Mouse (Mus musculus): Measurements from ENCODE around the gene Cd40.

Gene Cd40

DNA sequence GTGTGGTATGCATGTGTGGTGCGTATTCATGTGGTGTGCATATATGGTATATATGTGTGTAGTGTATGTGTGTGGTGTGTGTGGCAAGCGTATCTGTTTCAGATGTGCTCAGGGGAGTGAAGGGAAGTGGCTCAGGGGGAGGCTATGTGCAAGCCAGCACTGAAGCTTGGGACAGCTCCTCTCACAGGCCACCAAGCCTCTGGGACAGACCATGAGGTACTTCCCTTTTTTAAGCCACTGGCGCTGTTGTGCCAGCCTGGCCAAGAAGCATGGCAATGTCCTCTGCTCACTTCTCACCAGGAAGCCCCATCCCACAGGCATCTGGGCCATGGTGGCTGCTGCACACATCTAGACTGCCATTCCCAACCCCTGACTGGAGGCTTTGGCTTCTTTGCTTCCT lies 47.5 kb downstream of the Cd40 start:
- no peak for DNase-seq (ENCODE audit: low spot score in 2 of 2)

DNA sequence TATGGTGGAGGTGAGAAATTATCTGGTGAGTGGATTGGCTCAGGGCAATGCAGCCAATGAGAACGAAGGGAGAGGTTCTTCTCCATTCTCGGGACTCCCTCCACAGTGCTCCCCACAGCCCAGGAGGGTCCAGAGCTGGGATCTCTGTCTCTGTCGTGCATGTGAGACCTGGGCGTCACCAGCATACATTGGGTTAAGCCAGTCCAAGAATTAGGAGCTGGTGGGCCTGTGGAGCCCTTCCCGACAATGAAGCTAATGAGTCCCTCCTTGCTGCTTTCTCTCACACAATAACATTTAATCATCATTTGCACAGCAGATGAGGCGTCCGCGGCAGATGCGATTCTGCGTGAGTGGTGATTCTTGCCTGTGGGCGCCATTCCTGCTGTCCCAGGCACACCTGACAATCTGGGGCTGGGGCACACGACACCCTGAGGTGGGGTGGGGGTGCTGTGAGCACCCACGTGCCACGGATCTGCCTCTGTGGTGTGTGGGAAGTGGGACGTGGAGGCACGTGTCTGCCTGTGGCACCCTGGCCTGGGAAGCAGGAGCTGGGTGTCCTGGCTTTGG lies 50.2 kb downstream of the Cd40 start:
- no peak for DNase-seq (ENCODE audit: low spot score in 2 of 2)

DNA sequence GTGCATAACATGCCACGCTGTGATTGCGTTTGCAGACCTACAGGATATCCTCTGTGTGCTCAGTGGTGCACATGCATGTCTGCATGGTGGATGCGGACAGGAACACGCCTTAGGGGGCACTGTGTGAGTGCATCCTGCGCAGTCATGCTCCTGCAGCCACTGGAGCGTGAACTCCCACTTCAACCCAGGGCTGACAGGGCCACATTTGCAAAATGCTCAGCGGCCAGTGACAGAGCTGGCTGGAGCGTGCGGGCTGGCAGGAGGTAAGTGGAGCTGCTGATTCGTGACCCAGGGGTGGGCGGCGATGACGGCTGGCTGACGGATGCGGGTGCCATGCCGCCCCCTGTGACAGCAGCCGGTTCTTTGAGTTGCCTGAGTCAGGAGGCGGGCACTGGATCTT lies 51.2 kb downstream of the Cd40 start:
- no peak for DNase-seq (ENCODE audit: low spot score in 2 of 2)

DNA sequence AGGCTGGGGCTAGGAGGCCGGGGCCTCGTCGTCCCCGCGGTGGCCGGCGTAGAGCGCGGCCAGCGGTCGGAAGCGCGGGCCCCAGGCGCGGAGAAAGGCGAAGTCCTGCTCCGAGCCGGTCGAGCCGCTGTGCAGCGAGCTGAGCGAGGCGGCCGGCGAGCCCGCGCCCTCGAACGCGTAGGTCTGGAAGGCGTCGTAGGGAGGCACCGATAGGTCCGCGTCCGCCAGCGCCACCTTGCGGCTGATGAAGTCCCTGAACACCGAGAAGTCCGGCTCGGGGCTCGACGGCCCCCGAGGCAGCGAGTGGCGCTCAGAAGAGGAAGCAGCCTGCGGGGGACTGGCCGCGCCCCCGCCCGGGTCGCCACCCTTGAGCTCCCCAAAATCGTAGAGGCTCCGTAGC lies 56.7 kb downstream of the Cd40 start:
- DNase-seq (ENCODE audit: low spot score in 2 of 2): peak; percentile 62 to 82

DNA sequence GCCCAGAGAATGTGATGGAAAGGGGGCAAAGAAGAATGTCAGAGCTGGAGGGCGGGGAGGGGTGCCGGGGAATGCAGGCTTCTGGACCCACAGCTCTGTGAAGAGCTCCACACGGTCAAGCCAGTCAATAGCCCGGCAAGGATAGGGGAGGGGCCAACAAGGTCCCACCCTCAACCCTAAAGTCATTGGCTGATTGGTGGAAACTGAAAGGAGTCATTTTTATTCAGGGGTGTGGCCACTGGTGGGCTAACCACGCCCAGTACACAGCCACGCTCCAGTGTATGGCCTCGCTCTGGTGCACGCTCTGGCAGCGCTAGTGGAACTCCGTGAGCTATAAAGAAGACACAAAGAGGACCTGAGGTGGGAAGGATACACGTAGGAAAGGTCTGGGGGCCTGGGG lies 58.3 kb downstream of the Cd40 start:
- no peak for DNase-seq (ENCODE audit: low spot score in 2 of 2)

DNA sequence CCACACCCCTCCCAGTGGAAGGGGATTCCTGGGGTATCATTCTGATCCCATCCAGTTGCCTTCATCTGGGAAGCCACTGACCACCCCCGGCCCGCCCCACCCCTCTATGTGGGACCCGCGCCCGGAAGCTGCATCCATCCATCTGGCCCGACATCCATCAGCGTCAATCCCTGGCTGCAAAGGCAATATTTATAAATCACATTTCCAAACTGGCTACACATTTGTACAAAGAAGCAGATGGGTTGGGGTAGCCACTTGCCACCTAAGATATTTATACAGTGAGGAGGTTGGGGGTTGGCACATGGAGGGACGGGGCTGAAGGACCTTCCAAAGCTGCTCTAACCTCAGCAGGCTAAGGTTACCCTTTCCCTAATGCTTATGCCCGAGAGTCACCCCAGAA lies 65.3 kb downstream of the Cd40 start:
- DNase-seq (ENCODE audit: low spot score in 2 of 2): no peak

DNA sequence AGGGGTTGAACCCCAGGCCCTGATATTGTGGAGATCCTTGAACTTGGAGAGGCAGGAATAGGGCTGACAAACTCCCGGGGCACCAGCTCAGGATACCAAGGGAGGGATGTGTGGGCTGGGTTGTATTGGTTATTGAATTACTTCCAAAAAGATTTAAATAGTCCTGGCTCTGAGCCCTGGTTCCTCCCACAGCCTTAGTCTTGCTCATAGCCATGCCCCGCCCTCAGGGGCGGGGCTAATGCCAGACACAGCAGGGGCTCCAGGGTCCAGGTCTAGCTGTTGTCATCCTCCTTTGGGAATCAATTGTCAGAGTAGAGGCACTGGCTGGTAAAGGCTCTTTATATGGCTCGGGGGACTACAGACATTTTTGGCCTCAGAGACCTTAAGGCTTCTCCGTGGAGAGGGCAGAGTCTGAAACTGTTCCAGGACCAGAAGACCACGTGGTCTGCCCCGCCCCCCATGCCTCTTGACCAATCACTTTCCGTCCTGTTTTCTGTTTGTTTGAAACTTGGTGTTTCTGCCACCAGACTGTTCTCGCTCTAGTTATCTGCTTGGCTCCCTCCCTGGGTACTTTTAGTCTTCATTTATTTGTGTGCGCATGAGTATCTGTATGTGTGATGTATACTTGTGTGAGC lies 65.9 kb downstream of the Cd40 start:
- DNase-seq (ENCODE audit: low spot score in 2 of 2): no peak

All from urinary bladder, postnatal 36 days (tissue).